Mouse (Mus musculus) spleen, adult 18-20 months (tissue): Measurements from ENCODE around the gene Gpr65.
"Not testable (repeated sequence)": the region's sequence is repeated elsewhere in the genome, so short reads cannot be mapped to it uniquely, and the experiment has no call there.

Experiments
- DNase-seq, 2 experiments: peaks; one replicate each; pipeline ENCODE4 v3.0.0; 2022; ENCODE audit warnings: mixed read lengths in 2 of 2

Gpr65 gene

DNA sequence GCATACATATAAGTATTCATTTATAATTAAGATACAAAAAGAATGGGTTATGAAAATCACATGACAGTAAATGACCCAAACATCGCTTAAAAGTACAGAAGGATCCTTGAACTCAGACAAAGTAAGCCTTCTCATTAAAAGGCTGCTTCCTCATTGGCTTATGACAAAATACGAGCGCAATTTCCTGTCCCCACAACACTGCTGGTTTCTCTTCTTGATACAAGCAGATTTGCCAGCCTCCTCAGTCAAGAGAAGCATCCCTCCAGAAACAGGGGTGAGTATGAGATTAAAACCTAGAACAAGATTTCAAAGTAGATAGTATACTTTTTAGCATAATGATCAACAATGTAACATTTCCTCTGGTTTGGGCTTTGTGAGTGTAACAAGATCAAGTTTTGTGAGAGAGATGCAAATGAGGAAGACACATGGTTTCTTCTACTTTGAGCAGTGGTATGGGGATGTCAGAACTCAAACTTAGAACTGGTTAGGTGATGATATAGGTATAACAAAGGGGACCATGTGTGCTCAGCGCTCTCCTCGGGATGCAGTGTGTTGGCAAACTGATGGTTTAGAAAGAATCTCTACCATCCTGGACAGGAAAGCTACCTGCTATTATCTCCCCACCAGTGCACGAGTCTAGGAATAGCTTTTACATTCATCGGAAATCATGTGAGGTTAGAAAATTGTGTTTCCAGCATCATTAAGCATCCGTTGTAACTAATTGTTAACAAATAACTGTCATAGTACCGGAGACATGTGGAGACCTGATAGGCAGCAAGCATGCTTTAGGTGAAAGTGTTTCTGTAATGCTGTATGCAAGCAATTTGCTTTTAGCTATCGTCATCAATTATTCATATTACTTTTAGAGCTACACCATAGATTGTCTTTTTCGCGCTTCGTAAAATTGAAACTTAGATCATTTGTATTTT lies at the start of gene Gpr65:
Gpr65 (plus strand) TSS at position 195 of the 929 bp plus-strand sequence.
- DNase-seq, result no peak

DNA sequence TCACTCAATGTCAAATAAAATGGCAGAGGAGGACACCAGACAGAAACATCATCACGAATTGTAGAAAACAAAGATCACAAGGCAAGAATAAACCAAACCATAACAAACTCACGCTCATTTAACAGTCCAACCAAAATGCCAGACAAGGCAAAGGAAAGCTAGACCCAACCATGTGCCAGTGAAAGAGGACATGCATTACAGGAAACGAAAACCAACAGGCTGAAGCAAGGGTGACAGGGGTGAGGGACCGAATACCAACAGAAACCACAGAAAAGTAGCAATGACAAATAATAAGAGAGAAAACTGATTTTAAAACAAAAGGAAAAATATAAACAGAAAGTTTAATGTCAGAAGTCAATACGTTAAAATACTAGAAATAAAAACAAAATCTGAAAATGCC lies 45.1 kb upstream of the Gpr65 start:
- no peak for DNase-seq

DNA sequence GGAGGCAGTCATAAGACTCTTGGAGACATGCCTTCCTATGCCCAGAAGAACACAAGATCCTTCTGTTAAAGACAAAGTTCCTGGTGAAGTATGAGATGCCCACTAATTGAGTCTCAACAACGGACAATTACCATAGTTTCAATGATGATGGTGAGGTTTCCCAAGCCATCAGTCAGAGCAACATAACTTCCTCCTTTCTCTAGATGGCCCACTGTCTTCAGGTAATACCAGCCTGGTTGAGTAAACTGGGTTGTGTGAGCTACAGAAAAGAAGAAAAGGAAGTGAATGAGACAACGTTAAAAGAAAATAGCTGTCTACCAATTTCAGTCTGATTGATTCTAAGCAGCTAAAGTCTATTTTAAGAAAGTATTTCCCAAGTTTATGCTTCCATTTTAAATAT lies 41.4 kb upstream of the Gpr65 start:
- no peak for DNase-seq

DNA sequence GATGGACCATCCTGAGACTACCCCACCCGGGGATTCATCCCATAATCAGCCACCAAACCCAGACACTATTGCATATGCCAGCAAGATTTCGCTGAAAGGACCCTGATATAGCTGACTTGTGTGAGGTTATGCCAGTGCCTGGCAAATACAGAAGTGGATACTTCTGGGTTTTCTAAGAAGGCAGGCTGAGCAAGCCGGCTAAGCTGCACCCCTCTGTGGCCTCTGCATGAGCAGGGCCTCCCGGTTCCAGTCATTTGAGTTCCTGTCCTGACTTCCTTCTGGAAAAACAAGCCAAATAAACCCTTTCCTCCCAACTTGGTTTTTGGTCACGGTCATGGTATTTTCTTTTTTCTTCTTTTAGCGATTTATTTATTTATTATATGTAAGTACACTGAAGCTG lies 30.0 kb upstream of the Gpr65 start:
- DNase-seq, result not testable (repeated sequence)

DNA sequence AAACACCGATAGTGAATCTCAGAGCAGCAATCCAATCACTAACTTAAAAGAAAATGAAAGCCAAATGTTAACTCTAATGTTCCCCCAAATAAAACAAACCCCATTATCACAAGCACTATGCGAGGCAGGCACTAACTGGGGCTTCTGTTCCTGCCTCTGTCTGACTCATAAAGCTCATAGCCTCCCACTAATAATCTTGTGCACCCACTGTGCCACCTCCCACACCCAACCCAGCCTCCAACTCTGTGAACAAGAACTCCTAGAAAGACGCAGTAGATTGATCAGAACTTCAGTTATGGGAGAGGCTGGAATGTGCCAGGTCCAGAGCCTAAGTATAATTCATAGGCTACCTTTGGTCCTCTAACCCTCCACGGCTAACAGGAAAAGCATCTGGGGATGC lies 24.3 kb upstream of the Gpr65 start:
- no peak for DNase-seq

DNA sequence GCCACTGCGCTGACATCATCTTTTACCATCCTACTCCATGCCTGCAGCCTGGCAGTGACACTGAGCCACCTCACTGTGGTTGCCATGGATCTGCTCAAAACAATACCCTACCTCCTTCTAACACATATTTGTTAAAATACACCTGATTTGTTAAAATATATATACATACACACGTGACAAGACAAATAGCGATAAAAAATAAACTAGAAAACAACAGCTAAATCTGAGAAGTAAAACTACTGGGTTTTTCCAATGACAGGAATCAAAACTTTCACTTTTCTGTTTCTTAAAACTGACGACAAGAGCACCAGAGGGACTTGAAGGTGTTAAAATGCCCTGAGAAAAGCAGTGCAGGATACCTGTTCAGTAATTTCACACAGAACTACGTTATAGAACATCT lies 23.6 kb upstream of the Gpr65 start:
- no peak for DNase-seq

DNA sequence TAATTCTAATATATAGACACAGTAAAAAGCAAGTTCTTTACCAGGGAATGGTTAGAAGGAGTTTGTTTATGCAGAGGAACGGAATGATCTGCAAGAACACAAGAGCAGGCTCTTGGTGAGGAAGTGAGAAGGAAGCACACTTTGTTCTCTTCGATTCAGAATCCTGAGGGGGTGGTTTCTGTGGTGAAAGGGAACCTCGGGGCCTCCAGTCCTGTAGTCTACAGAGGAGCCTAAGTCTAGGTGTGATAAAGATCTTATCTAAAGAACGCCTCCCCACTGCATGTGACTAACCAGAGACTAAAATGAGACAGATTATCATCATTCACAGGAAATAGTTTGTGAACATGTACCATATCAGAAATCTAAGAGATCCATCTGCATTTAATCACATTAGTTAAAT lies 21.6 kb upstream of the Gpr65 start:
- DNase-seq, result no peak

DNA sequence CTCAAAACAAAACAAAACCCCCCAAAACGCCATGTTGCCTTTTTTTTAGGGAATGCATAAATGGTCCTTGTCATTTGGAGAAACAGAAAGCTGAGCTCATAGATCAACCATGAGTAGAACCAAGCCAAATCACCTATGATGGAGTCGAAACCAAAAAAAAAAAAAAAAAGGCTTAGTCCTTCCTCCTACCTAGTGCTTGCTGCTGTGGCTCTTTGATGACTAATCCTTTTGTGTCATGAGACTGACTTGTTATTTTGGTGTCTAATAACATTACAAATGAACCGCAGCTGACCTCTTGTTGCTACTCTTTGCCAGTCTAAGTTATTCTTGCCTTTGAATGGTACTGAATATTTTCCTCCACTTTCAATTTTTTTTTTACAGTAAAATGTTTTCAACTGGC lies 18.8 kb upstream of the Gpr65 start:
- DNase-seq, result no peak

DNA sequence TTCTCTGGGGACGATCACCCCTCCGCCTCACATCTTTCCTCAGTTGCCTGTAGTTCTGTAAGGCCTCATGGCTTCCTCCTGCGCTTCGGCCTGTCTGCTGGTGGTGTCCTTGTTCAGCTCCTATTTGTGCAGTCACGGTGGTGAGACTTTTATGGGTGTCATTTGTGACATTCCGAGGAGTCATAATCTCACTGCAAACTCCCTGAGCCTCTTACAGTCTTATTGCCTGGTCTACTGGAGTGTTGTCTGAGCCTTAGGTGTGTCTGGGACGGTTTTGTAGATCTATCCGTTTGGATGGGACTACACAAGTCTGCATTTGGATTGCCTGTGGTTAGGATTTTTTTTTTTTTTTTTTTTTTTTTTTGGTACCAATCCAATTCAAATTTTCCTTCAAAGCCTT lies 18.1 kb upstream of the Gpr65 start:
- no peak for DNase-seq

DNA sequence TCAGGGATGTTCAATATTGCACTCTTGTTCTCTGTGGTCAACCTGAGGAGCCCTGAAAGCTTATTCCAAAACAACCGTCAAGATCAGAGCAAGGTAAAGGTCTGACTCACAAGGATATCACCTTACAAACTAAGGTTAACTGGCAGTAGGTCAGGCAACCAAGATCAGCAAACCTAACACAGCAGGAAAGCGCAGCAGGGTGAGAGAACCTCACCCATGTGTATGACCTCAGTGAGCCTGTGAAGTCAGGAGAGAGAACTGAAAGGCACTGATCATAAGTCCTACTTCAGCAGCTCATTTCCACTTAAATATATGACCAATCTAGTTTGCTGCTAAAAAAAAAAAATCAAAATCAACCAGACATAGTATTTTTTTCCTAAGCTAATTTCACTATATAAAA lies 16.0 kb upstream of the Gpr65 start:
- DNase-seq, result no peak

DNA sequence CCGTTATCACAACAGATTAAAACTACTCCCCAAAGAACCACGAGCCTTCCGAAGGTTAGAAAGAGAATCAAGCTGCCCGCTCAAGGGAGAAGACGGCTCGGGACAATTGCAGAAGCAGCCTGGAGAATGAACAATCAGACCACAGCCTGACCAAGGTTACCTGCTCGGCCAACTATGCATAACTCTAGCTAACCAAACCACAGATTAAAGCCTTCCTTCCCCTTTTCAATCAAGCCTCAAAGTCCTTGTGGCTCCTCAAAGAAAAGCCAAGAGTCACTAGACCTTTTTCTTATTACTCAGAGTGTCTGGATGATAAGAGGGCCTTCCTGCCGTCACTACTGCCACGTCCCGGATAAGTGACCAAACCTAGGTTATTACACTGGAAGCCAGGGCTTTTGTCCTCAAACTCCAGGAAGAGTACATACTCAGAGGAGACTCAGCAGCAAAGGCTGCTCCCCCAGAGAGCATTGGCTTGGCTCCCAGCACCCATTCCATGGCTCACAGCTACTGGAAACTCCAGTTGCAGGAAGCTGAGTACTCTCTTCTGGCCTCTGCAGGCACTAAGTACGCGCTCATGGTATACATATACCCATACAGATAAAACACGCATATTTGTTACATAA lies 13.0 kb upstream of the Gpr65 start:
- no peak for DNase-seq

DNA sequence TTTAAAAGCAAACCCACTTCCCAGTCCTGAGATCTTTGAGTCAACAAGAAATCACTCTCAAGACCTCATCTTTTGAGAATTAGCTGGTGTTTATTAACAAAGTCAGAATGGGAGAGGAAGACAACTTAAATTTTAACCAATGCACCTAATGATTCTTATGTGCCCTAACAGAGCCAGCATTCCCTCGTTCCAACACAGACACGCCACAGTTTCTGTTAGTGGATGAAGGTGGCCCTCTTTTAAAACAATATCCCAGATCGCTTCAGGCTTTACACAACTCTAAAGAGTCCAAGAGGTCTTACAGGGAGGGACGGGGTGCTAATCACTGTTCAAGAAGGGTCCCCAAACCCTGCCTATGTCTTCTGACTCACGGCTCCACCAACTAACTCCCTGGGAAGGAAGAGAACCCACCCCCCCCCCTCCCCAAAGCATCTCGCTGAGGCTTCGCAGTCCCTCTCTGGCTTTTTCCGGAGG lies 10.0 kb upstream of the Gpr65 start:
- no peak for DNase-seq

DNA sequence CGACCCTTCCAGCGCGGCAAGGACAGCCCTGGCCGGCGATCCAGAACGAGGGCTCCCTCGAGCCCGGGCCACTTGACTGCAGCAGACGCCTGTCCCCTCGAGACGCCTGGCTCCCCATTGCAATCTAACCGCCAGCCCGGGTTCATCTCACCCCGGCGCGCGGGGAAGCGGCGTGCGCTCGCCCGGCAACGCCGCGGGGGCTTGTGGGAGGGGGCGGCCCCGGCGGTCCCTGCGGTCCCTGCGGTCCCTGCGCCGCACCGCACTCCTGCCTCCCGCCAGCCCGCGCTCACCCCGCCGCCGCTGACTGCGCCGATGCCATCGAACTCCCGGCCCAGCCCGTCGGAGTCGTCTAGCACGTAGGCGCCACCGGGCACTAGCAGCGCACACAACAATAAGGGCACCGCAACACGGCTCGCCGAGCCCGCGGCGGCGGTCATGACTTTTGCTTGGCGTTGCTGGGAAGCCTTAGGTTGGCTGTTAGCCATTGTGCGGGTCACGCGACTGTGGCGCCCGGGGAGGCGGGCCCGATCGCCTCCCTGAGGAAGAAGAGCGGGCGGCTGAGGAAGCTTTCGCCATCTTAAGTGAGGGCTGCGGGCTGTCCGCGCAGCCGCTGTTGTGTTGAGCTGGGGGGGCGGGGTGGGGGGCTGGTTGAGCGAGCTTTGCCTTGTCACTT lies 9.5 kb upstream of the Gpr65 start, which contains the start of gene Galc:
Galc (minus strand) TSS at position 615 of the 673 bp plus-strand sequence.
- peak; percentile 74 to 83 for DNase-seq

DNA sequence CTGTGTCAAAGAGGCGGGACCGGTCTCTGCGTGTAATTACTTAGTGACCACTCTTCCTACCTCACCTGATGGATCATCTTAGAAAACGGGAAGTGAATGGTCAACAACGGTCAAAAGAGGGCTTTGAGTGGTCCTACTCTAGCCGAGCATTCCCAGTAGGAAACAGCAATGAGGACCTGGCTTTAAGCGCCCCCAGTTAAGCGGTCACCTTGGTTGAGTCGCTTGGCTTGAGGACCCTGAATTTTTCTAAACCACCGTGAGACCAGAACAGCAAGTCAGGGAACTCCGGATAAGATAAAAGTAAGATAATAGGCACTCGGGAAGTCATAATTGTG lies 8.9 kb upstream of the Gpr65 start:
- no peak for DNase-seq

DNA sequence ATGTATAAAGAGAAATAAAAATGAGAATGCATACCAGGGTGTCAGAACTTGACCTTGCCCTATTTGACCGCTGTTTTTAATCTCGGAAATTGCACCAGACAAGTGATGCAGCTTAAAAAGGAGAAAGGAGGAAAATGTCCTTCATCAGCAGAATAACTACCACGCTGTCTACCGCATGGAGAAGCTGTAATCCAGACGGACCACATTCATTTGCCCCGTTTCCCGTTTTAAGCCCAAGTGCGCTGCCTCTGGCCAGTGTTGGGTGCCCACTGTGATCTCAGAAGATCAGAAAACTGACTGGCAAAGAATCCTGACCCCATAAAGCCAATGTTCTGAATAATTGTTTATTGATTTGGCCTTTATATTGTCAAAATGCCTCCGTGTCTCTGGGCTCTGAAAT lies 2.7 kb upstream of the Gpr65 start:
- DNase-seq, result no peak

DNA sequence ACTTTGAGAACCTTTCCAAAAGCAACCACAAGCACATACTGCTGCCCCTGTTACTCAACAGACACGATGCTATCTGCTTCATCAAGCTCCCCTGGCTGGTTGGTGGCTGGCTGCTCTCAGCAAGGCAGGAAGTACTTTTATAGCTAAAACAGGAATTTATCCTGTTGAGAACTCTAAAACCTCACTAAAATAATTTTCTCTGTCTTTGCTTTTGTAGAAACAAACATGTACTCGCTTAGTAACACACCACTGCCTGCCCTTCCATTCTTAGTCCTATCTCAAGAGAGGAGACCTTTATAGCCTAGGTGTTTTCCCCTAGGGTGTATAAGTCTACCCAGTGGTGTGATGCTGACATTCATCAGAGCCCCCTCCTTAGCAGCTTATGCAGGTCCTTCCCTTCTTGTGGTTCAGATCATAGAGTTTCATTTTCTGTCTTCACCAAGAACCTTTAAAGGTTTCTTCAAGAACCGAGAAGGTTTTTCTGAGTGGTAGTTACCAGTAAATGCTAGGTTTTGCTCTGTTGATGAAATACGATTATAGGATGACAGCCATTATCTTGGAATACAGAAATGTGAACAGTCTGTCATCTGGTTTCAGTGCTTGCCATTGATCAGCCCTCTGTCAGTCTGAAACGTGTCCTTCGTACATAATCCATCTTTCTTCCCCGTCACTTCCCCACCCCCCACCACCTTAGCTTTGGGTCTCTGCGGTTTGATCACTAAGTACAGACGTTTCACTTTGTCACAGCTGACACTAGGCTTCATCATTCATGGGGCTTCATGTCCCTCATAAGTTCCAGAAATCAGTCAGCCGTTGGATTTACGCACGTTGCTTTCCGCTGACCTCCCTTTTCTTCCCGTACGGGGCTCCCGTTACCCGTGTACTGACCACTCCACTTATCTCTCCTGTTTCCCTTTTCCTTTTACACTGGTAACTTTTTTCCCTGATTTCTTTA lies 1.6 kb downstream of the Gpr65 start:
- peak; percentile 23 to 30 for DNase-seq

DNA sequence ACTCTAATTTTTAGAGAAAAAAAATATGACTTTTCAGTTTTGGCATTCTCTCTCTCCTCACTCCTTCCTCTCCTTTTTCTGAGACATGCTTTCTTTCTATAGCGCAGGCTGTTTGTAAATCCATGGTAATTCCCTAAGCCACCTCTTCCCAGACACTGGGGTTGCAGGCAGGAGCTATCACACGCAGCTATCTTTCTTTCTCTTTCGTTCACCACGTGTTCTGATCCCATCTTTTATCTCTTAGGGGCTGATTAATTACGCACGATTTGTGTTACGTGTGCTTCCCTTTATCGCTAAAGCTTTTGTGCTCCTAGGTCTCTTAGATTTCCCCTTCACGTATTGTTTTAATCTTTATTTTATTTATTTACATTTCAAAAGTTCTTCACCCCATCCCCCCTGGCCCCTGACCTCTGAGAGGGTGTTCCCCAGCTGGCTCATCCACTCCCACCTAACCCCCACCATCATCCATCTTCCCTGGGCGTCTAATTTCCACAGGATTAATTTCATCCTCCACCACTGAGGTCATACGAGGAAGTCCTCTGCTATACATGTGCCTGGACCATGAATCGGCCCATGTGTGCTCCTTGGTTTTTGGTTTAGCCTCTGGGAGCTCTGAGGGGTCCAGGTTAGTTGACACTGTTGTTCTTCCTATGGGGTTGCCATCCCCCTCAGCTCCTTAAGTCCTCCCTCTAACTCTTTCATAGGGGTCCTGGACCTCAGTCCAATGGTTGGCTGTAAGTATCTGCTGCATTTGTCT lies 2.6 kb downstream of the Gpr65 start:
- DNase-seq, result no peak

DNA sequence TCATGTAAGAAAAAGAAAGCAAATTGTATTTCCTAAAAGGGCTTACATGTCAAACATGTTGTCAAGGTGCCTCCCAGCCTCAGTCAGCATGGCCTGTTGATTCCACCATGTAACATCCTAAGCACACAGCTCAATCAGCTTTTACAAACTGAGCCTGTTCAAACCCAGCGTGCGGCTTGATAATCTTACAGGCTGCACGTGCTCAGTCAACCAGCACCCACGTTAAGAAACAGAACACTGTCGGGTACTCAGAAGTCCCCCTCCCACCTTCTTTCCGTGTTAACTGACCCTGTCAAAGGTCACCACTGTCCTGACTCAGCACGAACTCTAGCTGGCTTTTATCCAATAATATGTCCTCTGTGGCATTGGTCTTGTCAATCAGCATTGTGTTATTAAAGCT lies 4.0 kb downstream of the Gpr65 start:
- no peak for DNase-seq

DNA sequence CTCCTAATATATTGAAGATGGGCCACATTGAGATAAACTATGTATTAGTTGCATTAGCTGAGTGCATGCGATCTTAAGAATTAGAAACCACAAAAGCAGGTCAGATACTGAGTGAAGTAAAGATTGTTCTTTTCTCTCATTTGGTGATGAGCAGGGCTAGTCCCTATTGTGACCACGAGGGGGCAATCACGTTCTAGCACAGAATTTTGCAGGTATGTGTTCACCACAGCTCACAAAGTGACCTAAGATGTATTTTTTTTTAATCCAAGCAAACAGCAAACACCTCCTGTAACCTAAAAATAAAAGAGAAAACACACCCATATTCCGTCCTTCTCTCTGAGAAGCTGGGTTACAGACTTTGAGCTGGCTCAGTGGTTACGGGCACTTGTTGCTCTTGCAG lies 12.1 kb downstream of the Gpr65 start:
- peak in 1 of 2 experiments; percentile 61 for DNase-seq

DNA sequence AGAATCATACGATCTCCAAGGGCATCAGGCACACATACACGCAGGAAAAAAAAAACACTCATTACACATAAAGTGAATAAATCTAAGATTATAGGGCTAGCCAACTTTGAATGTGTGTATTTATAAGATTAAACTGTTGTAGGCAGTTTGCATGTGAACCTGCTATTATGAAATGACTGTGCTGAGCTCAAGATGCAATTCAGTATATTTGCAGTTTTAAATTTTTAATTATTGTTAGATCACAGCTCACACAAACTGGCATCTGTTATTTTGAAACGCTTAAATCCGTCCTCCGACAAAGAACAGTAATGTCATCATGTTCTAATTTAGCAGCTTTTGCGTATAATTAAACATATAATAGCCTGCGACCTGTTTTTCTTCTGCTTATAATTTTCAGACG lies 12.6 kb downstream of the Gpr65 start:
- DNase-seq, result no peak

DNA sequence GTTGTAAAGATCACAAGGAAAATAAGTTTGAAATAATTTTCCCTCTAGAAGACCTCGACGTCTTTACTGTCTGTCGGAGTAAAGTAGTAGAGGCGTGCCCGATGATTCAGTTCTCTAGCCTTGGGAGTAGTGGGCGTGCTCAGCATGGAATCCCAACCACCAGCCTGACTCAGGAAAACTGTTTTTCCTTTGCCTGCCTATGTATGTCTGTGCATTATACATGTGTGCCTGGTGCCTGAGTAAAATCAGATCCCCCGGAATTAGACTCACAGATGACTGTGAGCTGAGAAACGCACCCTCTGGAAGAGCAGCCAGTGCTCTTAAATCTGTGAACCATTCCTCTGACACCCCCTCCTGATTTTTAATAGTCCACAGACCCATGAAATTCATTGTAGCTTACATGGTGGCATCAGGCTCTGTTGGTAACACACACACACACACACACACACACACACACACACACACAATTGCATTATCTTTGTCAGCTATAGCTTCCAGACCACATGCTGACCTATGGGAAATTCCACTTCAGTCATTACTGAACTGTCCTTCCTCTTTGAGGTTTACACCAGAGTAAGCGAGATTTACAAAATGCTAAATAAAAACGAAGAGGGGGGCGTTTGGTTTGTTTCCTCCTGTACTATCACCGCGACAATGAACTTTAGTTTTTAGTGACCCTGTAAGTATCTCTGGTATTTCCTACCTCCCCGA lies 14.5 kb downstream of the Gpr65 start:
- no peak for DNase-seq
